Mouse (Mus musculus) retina, adult 2 months (tissue): ENCODE results near the gene Fam168a.
A peak's percentile ranks its signal among the peaks of the same experiment; 100 is the strongest.
"Not testable (repeated sequence)": the region's sequence is repeated elsewhere in the genome, so short reads cannot be mapped to it uniquely, and the experiment has no call there.

Experiments used
- DNase-seq: peaks from one replicate; pipeline ENCODE4 v3.0.0-alpha.2; 2012; ENCODE audit warnings: low read depth, low spot score

Fam168a gene

GRCm38 (mm10) chr7:100837701-100838100, 131.3 kb downstream of the Fam168a start:
- no peak for DNase-seq

GRCm38 (mm10) chr7:100839632-100840402, 133.4 kb downstream of the Fam168a start:
- no peak for DNase-seq

GRCm38 (mm10) chr7:100840906-100841305, 134.5 kb downstream of the Fam168a start:
- no peak for DNase-seq

- DNase-seq = no peak
Observed at GRCm38 (mm10) chr7:100841608-100842007, 135.2 kb downstream of the Fam168a start.

- no peak for DNase-seq
Observed at GRCm38 (mm10) chr7:100842175-100842574, 135.7 kb downstream of the Fam168a start.

GRCm38 (mm10) chr7:100843866-100844265, 137.4 kb downstream of the Fam168a start:
- no peak for DNase-seq

- no peak for DNase-seq
Observed at GRCm38 (mm10) chr7:100844385-100845025, 138.1 kb downstream of the Fam168a start.

- no peak for DNase-seq
Observed at GRCm38 (mm10) chr7:100845026-100845400, 138.6 kb downstream of the Fam168a start.

GRCm38 (mm10) chr7:100845412-100845811, 139.0 kb downstream of the Fam168a start:
- no peak for DNase-seq

- DNase-seq = not testable (repeated sequence)
Observed at GRCm38 (mm10) chr7:100846033-100846432, 139.6 kb downstream of the Fam168a start.

GRCm38 (mm10) chr7:100847131-100847530, 140.7 kb downstream of the Fam168a start:
- no peak for DNase-seq

GRCm38 (mm10) chr7:100848744-100849143, 142.3 kb downstream of the Fam168a start:
- peak; percentile 49 for DNase-seq

- no peak for DNase-seq
Observed at GRCm38 (mm10) chr7:100849508-100849907, 143.1 kb downstream of the Fam168a start.

- no peak for DNase-seq
Observed at GRCm38 (mm10) chr7:100851481-100852356, 145.3 kb downstream of the Fam168a start.

- no peak for DNase-seq
Observed at GRCm38 (mm10) chr7:100853396-100853795, 147.0 kb downstream of the Fam168a start.

GRCm38 (mm10) chr7:100854137-100854814, 147.8 kb downstream of the Fam168a start:
- no peak for DNase-seq

GRCm38 (mm10) chr7:100854861-100855260, 148.4 kb downstream of the Fam168a start:
- DNase-seq = no peak

- DNase-seq = no peak
Observed at GRCm38 (mm10) chr7:100855300-100855699, 148.9 kb downstream of the Fam168a start.

GRCm38 (mm10) chr7:100855795-100856573, 149.5 kb downstream of the Fam168a start:
- no peak for DNase-seq

- DNase-seq = no peak
Observed at GRCm38 (mm10) chr7:100860450-100860849, 154.0 kb downstream of the Fam168a start.

- no peak for DNase-seq
Observed at GRCm38 (mm10) chr7:100861209-100861608, 154.8 kb downstream of the Fam168a start.
